8 mouse cellular contexts compared by ENCODE assay signal in the genomic region with DNA sequence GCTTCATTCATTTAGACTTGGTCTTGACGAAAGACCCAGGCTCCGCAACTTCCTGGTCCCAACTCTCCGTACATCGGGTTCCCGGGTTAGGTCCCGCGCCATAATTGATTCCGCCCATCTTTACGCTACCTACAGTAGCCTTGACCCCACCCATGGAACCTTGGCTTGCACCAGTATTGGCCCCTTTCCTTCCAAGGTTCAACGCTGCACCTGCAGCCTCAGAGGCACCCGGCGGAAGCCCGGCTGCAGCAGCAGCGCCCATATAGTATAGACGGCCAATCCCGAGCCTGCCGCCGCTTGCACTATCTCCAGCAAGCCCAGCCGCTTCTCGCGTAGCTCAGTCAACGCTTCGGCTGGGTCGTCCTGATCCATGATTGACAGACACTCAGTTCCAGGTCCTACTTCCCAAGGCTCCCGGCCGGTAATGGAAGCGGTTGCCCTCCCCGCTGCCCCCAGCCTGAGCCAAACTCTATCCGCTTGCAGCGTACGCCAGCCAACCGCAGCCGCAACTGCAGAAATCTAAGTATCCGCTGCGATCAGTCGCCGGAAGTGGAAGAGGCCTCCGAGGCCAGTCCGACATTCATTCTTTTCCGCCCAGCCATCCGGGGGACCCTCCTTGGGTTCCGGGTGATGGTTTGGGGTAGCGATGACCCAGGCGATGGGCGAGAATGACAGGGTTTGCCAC. TPM values are rescaled to one million over a fixed set of nuclear protein-coding genes. Genes with fewer than 3 reads are reported as not detected.
DNase-seq lines count a peak whose midpoint lies in the region; ATAC-seq and TF ChIP-seq lines count a peak whose summit lies in the region.

No protein-coding gene starts in this region.

- no peak for TF ChIP-seq CTCF in MEL (IDR thresholded peaks at IDR 0.05 in 2 of 3, conservative IDR thresholded peaks at IDR 0.05 in 1 of 3; ENCODE audit: control insufficient read depth in 1 of 3, insufficient read depth in 1 of 3, low read depth in 2 of 3, low read length in 3 of 3, poor library complexity in 1 of 3, severe bottlenecking in 1 of 3)
- TF ChIP-seq CTCF in forebrain, postnatal 0 days (IDR thresholded peaks at IDR 0.05; ENCODE audit: low read depth): no peak
- TF ChIP-seq CTCF in lung, postnatal 0 days (IDR thresholded peaks at IDR 0.05): no peak

- ATAC-seq in forebrain, postnatal 0 days: peak; percentile 79
- peak; percentile 79 for ATAC-seq in lung, postnatal 0 days

- peak overlapping the region; percentile 67 to 84 for H3K4me3 ChIP-seq in MEL (ENCODE audit: control insufficient read depth in 1 of 2, insufficient read depth in 1 of 2, low read depth in 2 of 2, low read length in 2 of 2)
- H3K4me3 ChIP-seq in forebrain, postnatal 0 days (ENCODE audit: low read depth, low read length): peak overlapping the region; percentile 87
- H3K4me3 ChIP-seq in lung, postnatal 0 days (ENCODE audit: low read depth, low read length): peak overlapping the region; percentile 68

- H3K4me2 ChIP-seq in forebrain, postnatal 0 days (ENCODE audit: low read depth): peak overlapping the region; percentile 96
- H3K4me2 ChIP-seq in lung, postnatal 0 days (replicated peaks; ENCODE audit: low read depth, low read length): peak overlapping the region; percentile 94

- under 1% methylated on average over 45 of the region's 45 CpGs for WGBS in forebrain, postnatal 0 days
- WGBS in lung, postnatal 0 days: 1% methylated on average over 45 of the region's 45 CpGs

- TF ChIP-seq EP300 in MEL (IDR thresholded peaks at IDR 0.05; ENCODE audit: low read depth in 1 of 2, low read length in 2 of 2): peak in 1 of 2 experiments; percentile 36; a peak in 2 of 4 replicates
- no peak for TF ChIP-seq EP300 in lung, postnatal 0 days (IDR thresholded peaks at IDR 0.05)

- peaks cover 0 to 24% of the 10 kb centered on the region in 2 experiments; a peak in 2 of 4 replicates for H3K4me1 ChIP-seq in MEL (ENCODE audit: control insufficient read depth in 1 of 2, insufficient read depth in 2 of 2, low read length in 2 of 2)
- H3K4me1 ChIP-seq in forebrain, postnatal 0 days (ENCODE audit: insufficient read depth): peaks cover 11% of the 10 kb centered on the region
- peaks cover 9% of the 10 kb centered on the region; the same call in 1 of the 2 replicates for H3K4me1 ChIP-seq in lung, postnatal 0 days (ENCODE audit: insufficient read depth, low read depth, low read length)

- no peak for TF ChIP-seq RAD21 in MEL (IDR thresholded peaks at IDR 0.05; ENCODE audit: low read depth, low read length)

- peak overlapping the region; percentile 87 for H3K9ac ChIP-seq in MEL (ENCODE audit: control insufficient read depth, low read depth, low read length, poor library complexity, severe bottlenecking)
- H3K9ac ChIP-seq in forebrain, postnatal 0 days: peak overlapping the region; percentile 86
- peak overlapping the region; percentile 39 for H3K9ac ChIP-seq in lung, postnatal 0 days (replicated peaks; ENCODE audit: low read depth)

- no peaks in the 10 kb centered on the region for H3K27me3 ChIP-seq in MEL (ENCODE audit: control insufficient read depth in 1 of 2, insufficient read depth in 2 of 2, low read length in 2 of 2)
- peaks cover 6% of the 10 kb centered on the region; the same call in 1 of the 2 replicates for H3K27me3 ChIP-seq in forebrain, postnatal 0 days (ENCODE audit: insufficient read depth, low read length)
- no peaks in the 10 kb centered on the region for H3K27me3 ChIP-seq in lung, postnatal 0 days (replicated peaks; ENCODE audit: insufficient read depth, low read length)

- peak; percentile 55 to 82; a peak in 3 of 4 replicates for TF ChIP-seq POLR2A in MEL (IDR thresholded peaks at IDR 0.05; ENCODE audit: control insufficient read depth in 1 of 2, insufficient read depth in 1 of 2, low read depth in 1 of 2, low read length in 2 of 2, poor library complexity in 1 of 2)

- peaks cover 20% of the 10 kb centered on the region for H3K79me2 ChIP-seq in MEL (ENCODE audit: control insufficient read depth, insufficient read depth, low read length, poor library complexity)

- H3K27ac ChIP-seq in MEL (ENCODE audit: control insufficient read depth, low read depth, low read length): peak overlapping the region; percentile 97
- H3K27ac ChIP-seq in forebrain, postnatal 0 days (ENCODE audit: low read depth, low read length): peak overlapping the region; percentile 91
- H3K27ac ChIP-seq in lung, postnatal 0 days (ENCODE audit: low read length): peak overlapping the region; percentile 76

- H3K9me3 ChIP-seq in MEL (replicated peaks; ENCODE audit: insufficient read depth, low read length): no peaks in the 10 kb centered on the region
- no peaks in the 10 kb centered on the region for H3K9me3 ChIP-seq in forebrain, postnatal 0 days (ENCODE audit: low read length)
- H3K9me3 ChIP-seq in lung, postnatal 0 days (ENCODE audit: low read length): no peaks in the 10 kb centered on the region

- H3K36me3 ChIP-seq in MEL (ENCODE audit: control insufficient read depth in 1 of 2, insufficient read depth in 2 of 2, low read length in 2 of 2): peaks cover 0 to 5% of the 10 kb centered on the region in 2 experiments; a peak in 1 of 4 replicates
- H3K36me3 ChIP-seq in forebrain, postnatal 0 days (ENCODE audit: insufficient read depth): peaks cover 14% of the 10 kb centered on the region
- H3K36me3 ChIP-seq in lung, postnatal 0 days (ENCODE audit: insufficient read depth, low read length): no peaks in the 10 kb centered on the region

- DNase-seq in MEL (ENCODE audit: low read depth, low spot score): peak; percentile 95
- DNase-seq in cerebellum, adult 8-10 months: peak; percentile 90
- DNase-seq in forebrain, postnatal 0 days: peak; percentile 91
- DNase-seq in heart, postnatal 4 days: peak; percentile 92
- peak; percentile 79 for DNase-seq in layer of hippocampus, adult 9-11 months
- peak; percentile 88 for DNase-seq in lung, postnatal 0 days (ENCODE audit: low spot score)
- DNase-seq in ovary, postnatal 10 days (ENCODE audit: low spot score): peak; percentile 88
- peak; percentile 87 for DNase-seq in thymus, postnatal 0 days (ENCODE audit: low spot score)

TF ChIP-seq in MEL, 35 proteins besides CTCF, POLR2A, EP300 and RAD21 (continues in another document):
- TF ChIP-seq TCF12 (IDR thresholded peaks at IDR 0.05; ENCODE audit: low read depth, low read length) (peak; percentile 64), TBP (IDR thresholded peaks at IDR 0.05; ENCODE audit: low read depth, low read length) (peak; percentile 89), USF2 (IDR thresholded peaks at IDR 0.05; ENCODE audit: borderline replicate concordance in 1 of 2, insufficient read depth in 1 of 2, low read depth in 1 of 2, low read length in 2 of 2) (no peak)

RNA-seq across cellular contexts. Expression of a gene that starts 0.7 kb away (rescaled TPM):
- total RNA-seq in MEL (2012; rRNA removed): 35.3 and 39.0 TPM in 2 replicates
- 10 to 100 TPM in 1 of 2 experiments, not detected in 1; 36.6 TPM for polyA plus RNA-seq in MEL (2012; ENCODE audit: insufficient read depth in 1 of 2, insufficient read length in 2 of 2, low read depth in 1 of 2, low replicate concordance in 2 of 2, missing spikeins in 1 of 2)
- total RNA-seq in forebrain, postnatal 0 days (2014; rRNA removed): 82.5 and 84.2 TPM in 2 replicates
- 76.0 and 78.3 TPM in 2 replicates for polyA plus RNA-seq in forebrain, postnatal 0 days (2015; fragmentation: Nextera tagmentation; extraction: Ambion mirVana)
- total RNA-seq in heart, postnatal 4 days (2021): 10 to 100 TPM; 41.0 to 44.2 TPM
- polyA plus RNA-seq in lung, postnatal 0 days (2015; fragmentation: Nextera tagmentation; extraction: Ambion mirVana): 112 and 116 TPM in 2 replicates
- polyA plus RNA-seq in thymus, postnatal 0 days (2015; fragmentation: Nextera tagmentation; extraction: Ambion mirVana): 126 and 131 TPM in 2 replicates

RNA-seq across cellular contexts. Expression of a gene that starts 3.5 kb away (rescaled TPM):
- 0.92 TPM in 1 of 2 replicates, not detected in the other for total RNA-seq in MEL (2012; rRNA removed)
- not detected for polyA plus RNA-seq in MEL (2012; ENCODE audit: insufficient read depth in 1 of 2, insufficient read length in 2 of 2, low read depth in 1 of 2, low replicate concordance in 2 of 2, missing spikeins in 1 of 2)
- total RNA-seq in forebrain, postnatal 0 days (2014; rRNA removed): 0.31 TPM in 1 of 2 replicates, not detected in the other
- polyA plus RNA-seq in forebrain, postnatal 0 days (2015; fragmentation: Nextera tagmentation; extraction: Ambion mirVana): 1.1 TPM in 1 of 2 replicates, not detected in the other
- 1 to 10 TPM in 1 of 2 experiments, under 1 TPM in 1; 0.86 to 1.2 TPM for total RNA-seq in heart, postnatal 4 days (2021)
- polyA plus RNA-seq in lung, postnatal 0 days (2015; fragmentation: Nextera tagmentation; extraction: Ambion mirVana): not detected in 2 replicates
- not detected in 2 replicates for polyA plus RNA-seq in thymus, postnatal 0 days (2015; fragmentation: Nextera tagmentation; extraction: Ambion mirVana)

RNA-seq across cellular contexts. Expression of a gene that starts 5.0 kb away (rescaled TPM):
- 95.7 and 104 TPM in 2 replicates for total RNA-seq in MEL (2012; rRNA removed)
- 100 to 1,000 TPM in 1 of 2 experiments, not detected in 1; 116 TPM for polyA plus RNA-seq in MEL (2012; ENCODE audit: insufficient read depth in 1 of 2, insufficient read length in 2 of 2, low read depth in 1 of 2, low replicate concordance in 2 of 2, missing spikeins in 1 of 2)
- 136 and 148 TPM in 2 replicates for total RNA-seq in forebrain, postnatal 0 days (2014; rRNA removed)
- 56.9 and 59.3 TPM in 2 replicates for polyA plus RNA-seq in forebrain, postnatal 0 days (2015; fragmentation: Nextera tagmentation; extraction: Ambion mirVana)
- 10 to 100 TPM; 48.4 to 49.3 TPM for total RNA-seq in heart, postnatal 4 days (2021)
- 19.1 and 20.9 TPM in 2 replicates for polyA plus RNA-seq in lung, postnatal 0 days (2015; fragmentation: Nextera tagmentation; extraction: Ambion mirVana)
- 68.5 and 71.6 TPM in 2 replicates for polyA plus RNA-seq in thymus, postnatal 0 days (2015; fragmentation: Nextera tagmentation; extraction: Ambion mirVana)

RNA-seq across cellular contexts. Expression of a gene that starts 5.6 kb away (rescaled TPM):
- total RNA-seq in MEL (2012; rRNA removed): 0.08 TPM in 1 of 2 replicates, not detected in the other
- under 1 TPM in 1 of 2 experiments, not detected in 1; 0.85 TPM for polyA plus RNA-seq in MEL (2012; ENCODE audit: insufficient read depth in 1 of 2, insufficient read length in 2 of 2, low read depth in 1 of 2, low replicate concordance in 2 of 2, missing spikeins in 1 of 2)
- total RNA-seq in forebrain, postnatal 0 days (2014; rRNA removed): 0.31 TPM in 1 of 2 replicates, not detected in the other
- polyA plus RNA-seq in forebrain, postnatal 0 days (2015; fragmentation: Nextera tagmentation; extraction: Ambion mirVana): 0.36 and 0.45 TPM in 2 replicates
- not detected for total RNA-seq in heart, postnatal 4 days (2021)
- polyA plus RNA-seq in lung, postnatal 0 days (2015; fragmentation: Nextera tagmentation; extraction: Ambion mirVana): 5.8 and 7.7 TPM in 2 replicates
- polyA plus RNA-seq in thymus, postnatal 0 days (2015; fragmentation: Nextera tagmentation; extraction: Ambion mirVana): 0.27 and 0.47 TPM in 2 replicates

RNA-seq across cellular contexts. Expression of a gene that starts 6.5 kb away (rescaled TPM):
- total RNA-seq in MEL (2012; rRNA removed): 10.7 and 12.6 TPM in 2 replicates
- polyA plus RNA-seq in MEL (2012; ENCODE audit: insufficient read depth in 1 of 2, insufficient read length in 2 of 2, low read depth in 1 of 2, low replicate concordance in 2 of 2, missing spikeins in 1 of 2): 10 to 100 TPM in 1 of 2 experiments, not detected in 1; 13.2 TPM
- total RNA-seq in forebrain, postnatal 0 days (2014; rRNA removed): 118 and 141 TPM in 2 replicates
- 139 and 154 TPM in 2 replicates for polyA plus RNA-seq in forebrain, postnatal 0 days (2015; fragmentation: Nextera tagmentation; extraction: Ambion mirVana)
- total RNA-seq in heart, postnatal 4 days (2021): 10 to 100 TPM; 27.8 to 29.4 TPM
- polyA plus RNA-seq in lung, postnatal 0 days (2015; fragmentation: Nextera tagmentation; extraction: Ambion mirVana): 42.7 and 45.4 TPM in 2 replicates
- polyA plus RNA-seq in thymus, postnatal 0 days (2015; fragmentation: Nextera tagmentation; extraction: Ambion mirVana): 55.2 and 60.5 TPM in 2 replicates

Comparison
In these comparisons a context has a peak if more than half of its experiments do, and no peak if none do; other contexts are left out.
1. Peak in every context shown above with its lines: DNase-seq, ATAC-seq, H3K4me3 ChIP-seq and H3K27ac ChIP-seq.